Mouse (Mus musculus) natural killer cell, adult 2 months (primary cell): ENCODE measurements around the gene Tbc1d25.

Experiments
- DNase-seq, 2 experiments: peaks; one replicate each; pipeline ENCODE4 v3.0.0; 2022; ENCODE audit warnings: low spot score in 2 of 2

Tbc1d25 gene

GRCm38 (mm10) chrX:8175504-8176385, at the start of gene Tbc1d25:
Gene Tbc1d25 (minus strand): TSS chrX:8176181.
- peak; percentile 81 to 86 for DNase-seq

DNA sequence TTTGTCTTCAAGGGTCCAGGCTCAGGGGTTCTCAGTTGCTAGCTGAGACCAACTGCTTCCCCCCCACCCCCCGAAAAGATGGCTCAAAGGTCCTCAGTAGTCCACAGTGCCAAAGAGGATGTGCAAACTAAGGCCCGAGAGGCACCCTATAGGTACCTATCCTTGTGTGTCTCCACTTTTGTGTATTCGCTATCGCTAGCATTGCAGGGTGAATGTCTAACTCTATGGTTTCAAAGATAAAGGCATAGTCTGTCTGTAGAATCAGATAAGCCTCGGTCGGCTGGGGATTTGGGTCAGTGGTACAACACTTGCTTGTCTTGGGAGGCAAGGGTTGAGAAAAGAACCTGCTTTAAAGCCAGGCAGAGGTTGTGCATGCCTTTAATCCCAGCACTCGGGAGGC, 47.5 kb upstream of the Tbc1d25 start:
- DNase-seq, result no peak

GRCm38 (mm10) chrX:8222678-8223421, 46.9 kb upstream of the Tbc1d25 start:
- DNase-seq, result no peak

DNA sequence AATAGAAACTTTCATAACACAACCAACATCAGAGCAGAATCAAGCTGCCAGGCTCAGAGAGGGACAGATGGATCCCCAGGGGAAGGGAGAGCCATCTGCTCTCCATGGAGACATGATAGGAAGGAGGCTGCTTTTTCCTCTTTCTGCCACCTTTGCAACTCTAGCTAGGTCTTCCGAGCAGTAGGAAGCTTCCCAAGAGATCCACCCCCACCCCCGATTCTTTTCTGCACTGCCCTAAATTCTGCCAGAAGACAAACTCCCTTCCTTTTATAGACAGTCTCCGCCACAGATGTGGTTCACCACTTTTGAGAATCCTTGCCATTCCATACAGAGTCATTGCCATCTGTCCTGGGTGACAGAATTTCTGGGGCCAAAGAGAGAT, 46.3 kb upstream of the Tbc1d25 start:
- DNase-seq, result no peak

DNA sequence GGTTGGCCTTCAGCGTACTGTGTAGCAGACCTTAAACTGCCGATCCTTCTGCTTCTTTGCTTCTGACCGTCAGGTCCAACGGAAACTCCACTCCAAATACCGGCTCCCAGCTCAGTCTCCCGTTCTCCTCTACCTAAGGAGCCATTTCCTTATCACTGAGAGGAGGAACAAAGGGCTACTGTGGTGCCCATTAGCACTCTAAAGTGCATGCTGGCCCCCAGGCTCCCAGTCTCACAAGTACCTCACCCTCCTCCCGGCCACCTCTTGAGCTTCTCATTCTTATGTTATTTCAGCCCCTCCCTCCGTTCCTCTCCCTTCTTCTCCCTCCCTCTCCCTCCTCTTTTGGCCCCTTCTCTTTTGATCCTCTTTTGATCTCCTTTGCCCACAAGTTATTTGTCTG, 43.7 kb upstream of the Tbc1d25 start:
- no peak for DNase-seq

DNA sequence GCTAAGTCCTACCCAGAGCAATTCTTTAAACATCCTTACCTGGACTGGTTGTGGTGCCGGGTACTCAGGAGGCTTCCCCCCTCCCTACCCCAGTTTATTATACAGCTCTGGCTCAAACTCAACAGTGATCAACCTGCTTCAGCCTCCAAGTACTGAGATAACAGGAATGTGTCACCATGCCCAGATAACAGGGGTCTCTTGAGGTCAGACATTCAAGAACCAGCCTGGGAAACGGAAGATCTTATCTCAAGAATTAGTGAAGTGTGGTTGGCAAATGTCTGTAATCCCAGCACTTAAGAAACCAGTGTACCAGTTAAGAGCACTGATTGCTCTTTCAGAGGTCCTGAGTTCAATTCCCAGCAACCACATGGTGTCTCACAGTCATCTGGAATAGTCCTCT, 42.1 kb upstream of the Tbc1d25 start:
- no peak for DNase-seq

- no peak for DNase-seq
These were observed 41.4 kb upstream of the Tbc1d25 start for GRCm38 (mm10) chrX:8217383-8217782.

GRCm38 (mm10) chrX:8211490-8212207, 35.7 kb upstream of the Tbc1d25 start:
- no peak for DNase-seq

- DNase-seq, result no peak
These were observed 33.7 kb upstream of the Tbc1d25 start for GRCm38 (mm10) chrX:8209720-8210119.

GRCm38 (mm10) chrX:8207224-8207623, 31.2 kb upstream of the Tbc1d25 start:
- DNase-seq, result no peak

GRCm38 (mm10) chrX:8206694-8207197, 30.8 kb upstream of the Tbc1d25 start:
- DNase-seq, result no peak

DNA sequence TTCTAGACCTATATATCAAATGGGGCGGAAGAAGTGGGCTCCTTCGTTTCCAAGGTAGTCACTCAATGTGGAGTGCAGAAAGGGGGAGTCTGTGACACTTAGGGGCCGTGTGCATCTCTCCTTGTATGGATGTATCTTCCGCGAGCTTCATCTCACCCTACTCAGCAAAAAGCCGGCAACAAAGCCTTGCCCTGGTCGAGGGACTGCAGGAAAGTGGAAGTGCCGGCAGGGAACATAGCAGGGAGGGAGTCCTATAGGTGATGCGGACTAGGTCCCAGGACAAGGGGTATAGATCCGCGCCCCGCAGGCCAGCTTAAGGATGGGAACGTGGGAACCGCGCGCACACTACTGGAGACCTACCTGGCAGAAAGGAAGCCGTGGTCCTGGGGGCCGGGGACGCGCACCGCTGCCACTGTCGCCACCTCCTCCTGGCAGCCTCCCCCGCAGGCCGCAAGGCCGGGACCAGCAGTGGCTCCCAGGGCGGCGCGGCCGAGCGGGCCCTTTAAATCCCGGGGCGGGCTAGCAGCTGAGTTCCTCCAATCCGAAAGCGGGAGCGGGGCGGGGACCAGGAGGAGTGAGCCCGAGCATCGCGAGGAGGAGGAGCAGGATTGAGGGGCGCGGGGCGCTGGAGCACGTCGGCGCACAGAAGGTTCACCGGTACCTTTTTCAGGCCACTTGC, 30.2 kb upstream of the Tbc1d25 start, which contains the start of gene Porcn:
Gene Porcn, minus strand, starts transcription at position 511 of the 679 bp plus-strand sequence.
- no peak for DNase-seq

DNA sequence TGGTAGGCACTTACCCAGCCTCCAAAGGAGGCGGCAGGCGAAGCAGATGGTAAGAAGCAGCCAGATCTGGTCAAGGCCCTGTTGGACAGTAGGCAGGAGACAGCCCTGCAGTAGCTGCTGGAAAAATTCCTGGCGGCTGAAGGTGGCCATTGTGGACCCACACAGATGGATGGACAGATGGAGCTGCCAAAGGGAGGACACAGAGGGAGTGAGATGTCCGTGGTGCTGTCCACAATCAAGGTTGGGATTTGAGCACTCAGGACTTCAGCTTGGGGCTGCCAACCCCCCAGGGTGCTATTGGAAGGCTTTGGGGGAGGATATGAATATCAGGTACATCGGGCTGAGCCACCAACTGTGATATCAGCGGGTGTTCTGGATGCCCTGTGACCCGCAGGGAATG, 29.6 kb upstream of the Tbc1d25 start:
- DNase-seq, result no peak

DNA sequence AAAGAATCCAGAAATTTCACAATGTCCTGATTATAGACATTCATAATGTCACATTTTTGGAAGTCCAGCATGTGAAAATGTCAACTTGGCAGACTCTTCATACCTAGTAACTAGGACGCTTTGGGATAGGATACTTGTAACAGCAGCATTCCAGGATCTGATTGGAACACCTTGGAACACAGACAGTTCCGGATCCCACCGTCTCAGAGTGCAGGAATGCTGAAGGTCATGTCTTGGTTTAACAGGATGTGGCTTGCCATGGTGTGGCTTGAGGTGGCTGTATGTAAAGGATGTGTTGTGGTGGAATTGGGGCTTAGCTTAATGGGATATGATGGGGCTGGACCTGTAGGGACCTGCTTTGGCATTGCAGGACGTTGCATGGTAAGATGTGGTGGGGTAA, 29.1 kb upstream of the Tbc1d25 start:
- no peak for DNase-seq

GRCm38 (mm10) chrX:8204076-8204475, 28.1 kb upstream of the Tbc1d25 start:
- no peak for DNase-seq

- no peak for DNase-seq
These were observed 27.1 kb upstream of the Tbc1d25 start for GRCm38 (mm10) chrX:8203105-8203504.

DNA sequence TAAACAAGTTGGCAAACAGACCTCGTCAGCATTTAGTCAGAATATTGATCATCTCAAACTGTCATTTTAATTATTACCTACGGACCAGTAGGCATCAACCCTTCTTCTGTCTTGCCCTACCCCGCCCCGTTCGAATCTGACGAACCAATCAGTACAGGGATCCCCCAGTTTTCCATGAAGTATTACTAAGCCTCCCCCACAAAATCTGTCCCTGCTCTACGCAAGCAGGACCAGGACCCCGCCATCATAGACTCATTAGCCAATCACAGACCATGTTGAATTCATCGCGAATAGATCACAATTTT, 17.4 kb upstream of the Tbc1d25 start, which contains the start of gene Ebp:
Gene Ebp, minus strand, starts transcription at position 94 of the 305 bp plus-strand sequence.
- DNase-seq, result no peak

- peak; percentile 60 to 63 for DNase-seq
These were observed 16.8 kb upstream of the Tbc1d25 start for GRCm38 (mm10) chrX:8192640-8193418.

GRCm38 (mm10) chrX:8192126-8192639, 16.2 kb upstream of the Tbc1d25 start:
- no peak for DNase-seq

GRCm38 (mm10) chrX:8182871-8183540, 7.0 kb upstream of the Tbc1d25 start:
- no peak for DNase-seq
